Mouse (Mus musculus): Measurements from ENCODE around the gene Ccdc36. TPM values are rescaled to one million over a fixed set of nuclear protein-coding genes. Genes with fewer than 3 reads are reported as not detected.
A peak's percentile ranks its signal among the peaks of the same experiment; 100 is the strongest.

Ccdc36 gene
- polyA plus RNA-seq (2015; fragmentation: Nextera tagmentation; extraction: Ambion mirVana) = 0.93 and 1.0 TPM in 2 replicates

GRCm38 (mm10) chr9:108428384-108428783 is at the start of gene Ccdc36:
Gene Ccdc36 (minus strand): TSS chr9:108428484.
- ATAC-seq (replicated peaks) = no peak
- no peak within 1 kb of the TSS for H3K9ac ChIP-seq (replicated peaks)
- H3K9me3 ChIP-seq = no peaks in the 10 kb centered on the region
- H3K4me2 ChIP-seq (replicated peaks) = no peak within 1 kb of the TSS
- H3K27ac ChIP-seq (replicated peaks) = no peak within 1 kb of the TSS
- H3K4me3 ChIP-seq = no peak within 1 kb of the TSS
- H3K4me1 ChIP-seq = peaks cover 5% of the 10 kb centered on the region; the same call in 1 of the 2 replicates
- H3K36me3 ChIP-seq = no peaks in the 10 kb centered on the region
- no peaks in the 10 kb centered on the region for H3K27me3 ChIP-seq

- H3K4me2 ChIP-seq (replicated peaks) = no peak overlapping the region
- WGBS = 62% methylated on average over 1 of the region's 1 CpGs
- no peaks in the 10 kb centered on the region for H3K9me3 ChIP-seq
- H3K9ac ChIP-seq (replicated peaks) = no peak overlapping the region
- peaks cover 11% of the 10 kb centered on the region for H3K4me1 ChIP-seq
- H3K36me3 ChIP-seq = no peaks in the 10 kb centered on the region
- H3K27ac ChIP-seq (replicated peaks) = no peak overlapping the region
- no peak for ATAC-seq (replicated peaks)
- no peak overlapping the region for H3K4me3 ChIP-seq
- no peaks in the 10 kb centered on the region for H3K27me3 ChIP-seq
These were observed 46.2 kb upstream of the Ccdc36 start for GRCm38 (mm10) chr9:108474528-108474927.

GRCm38 (mm10) chr9:108469845-108470244 is 41.6 kb upstream of the Ccdc36 start:
- Histone ChIP-seq H3K4me2 (replicated peaks) (no peak overlapping the region), H3K9ac (replicated peaks) (no peak overlapping the region), H3K36me3 (peaks cover 22% of the 10 kb centered on the region), H3K27ac (replicated peaks) (no peak overlapping the region), H3K9me3 (no peaks in the 10 kb centered on the region), H3K4me1 (no peaks in the 10 kb centered on the region), H3K27me3 (no peaks in the 10 kb centered on the region), H3K4me3 (no peak overlapping the region)
- WGBS = 79% methylated on average over 4 of the region's 4 CpGs
- ATAC-seq (replicated peaks) = no peak

GRCm38 (mm10) chr9:108469430-108469829 is 41.1 kb upstream of the Ccdc36 start:
- Histone ChIP-seq H3K9me3 (no peaks in the 10 kb centered on the region), H3K4me3 (no peak overlapping the region), H3K27me3 (no peaks in the 10 kb centered on the region), H3K4me1 (no peaks in the 10 kb centered on the region), H3K4me2 (replicated peaks) (no peak overlapping the region), H3K9ac (replicated peaks) (no peak overlapping the region), H3K27ac (replicated peaks) (no peak overlapping the region), H3K36me3 (peaks cover 26% of the 10 kb centered on the region)
- no peak for ATAC-seq (replicated peaks)
- WGBS = 77% methylated on average over 5 of the region's 5 CpGs

GRCm38 (mm10) chr9:108466219-108466618 is 37.9 kb upstream of the Ccdc36 start:
- WGBS = 95% methylated on average over 2 of the region's 2 CpGs
- Histone ChIP-seq H3K4me1 (peaks cover 10% of the 10 kb centered on the region), H3K36me3 (peaks cover 41% of the 10 kb centered on the region), H3K4me3 (no peak overlapping the region), H3K27me3 (no peaks in the 10 kb centered on the region), H3K9ac (replicated peaks) (no peak overlapping the region), H3K27ac (replicated peaks) (no peak overlapping the region), H3K4me2 (replicated peaks) (no peak overlapping the region), H3K9me3 (no peaks in the 10 kb centered on the region)
- no peak for ATAC-seq (replicated peaks)

- Histone ChIP-seq H3K27me3 (no peaks in the 10 kb centered on the region), H3K9me3 (no peaks in the 10 kb centered on the region), H3K36me3 (peaks cover 41% of the 10 kb centered on the region), H3K4me1 (peaks cover 15% of the 10 kb centered on the region), H3K4me2 (replicated peaks) (no peak overlapping the region), H3K27ac (replicated peaks) (no peak overlapping the region), H3K9ac (replicated peaks) (no peak overlapping the region), H3K4me3 (no peak overlapping the region)
- 97% methylated on average over 9 of the region's 9 CpGs for WGBS
- ATAC-seq (replicated peaks) = no peak
These were observed 35.4 kb upstream of the Ccdc36 start for GRCm38 (mm10) chr9:108463713-108464112.

GRCm38 (mm10) chr9:108462192-108462591 is 33.9 kb upstream of the Ccdc36 start:
- no peak overlapping the region for H3K4me3 ChIP-seq
- H3K9me3 ChIP-seq = no peaks in the 10 kb centered on the region
- no peak overlapping the region for H3K9ac ChIP-seq (replicated peaks)
- peaks cover 15% of the 10 kb centered on the region for H3K4me1 ChIP-seq
- ATAC-seq (replicated peaks) = no peak
- no peak overlapping the region for H3K27ac ChIP-seq (replicated peaks)
- WGBS = 93% methylated on average over 10 of the region's 10 CpGs
- H3K27me3 ChIP-seq = no peaks in the 10 kb centered on the region
- peaks cover 41% of the 10 kb centered on the region for H3K36me3 ChIP-seq
- H3K4me2 ChIP-seq (replicated peaks) = no peak overlapping the region

GRCm38 (mm10) chr9:108461675-108462074 is 33.4 kb upstream of the Ccdc36 start:
- H3K4me2 ChIP-seq (replicated peaks) = peak overlapping the region; percentile 85
- H3K4me3 ChIP-seq = peak overlapping the region; percentile 93
- WGBS = 90% methylated on average over 5 of the region's 5 CpGs
- H3K9ac ChIP-seq (replicated peaks) = no peak overlapping the region
- H3K27ac ChIP-seq (replicated peaks) = no peak overlapping the region
- peaks cover 36% of the 10 kb centered on the region for H3K36me3 ChIP-seq
- no peaks in the 10 kb centered on the region for H3K27me3 ChIP-seq
- no peak for ATAC-seq (replicated peaks)
- no peaks in the 10 kb centered on the region for H3K9me3 ChIP-seq
- H3K4me1 ChIP-seq = peaks cover 15% of the 10 kb centered on the region

GRCm38 (mm10) chr9:108461181-108461631 is 32.9 kb upstream of the Ccdc36 start, which contains the start of gene Klhdc8b:
Gene Klhdc8b (minus strand): TSS chr9:108461581.
- Histone ChIP-seq H3K27me3 (no peaks in the 10 kb centered on the region), H3K4me1 (peaks cover 15% of the 10 kb centered on the region), H3K9ac (replicated peaks) (peak within 1 kb of the TSS; percentile 90), H3K9me3 (no peaks in the 10 kb centered on the region), H3K4me2 (replicated peaks) (peak within 1 kb of the TSS; percentile 85), H3K27ac (replicated peaks) (peak within 1 kb of the TSS; percentile 67), H3K4me3 (peak within 1 kb of the TSS; percentile 93), H3K36me3 (peaks cover 33% of the 10 kb centered on the region)
- peak; percentile 9; the same call in 1 of the 2 replicates for ATAC-seq (replicated peaks)
- 24% methylated on average over 11 of the region's 11 CpGs for WGBS

- Histone ChIP-seq H3K4me1 (peaks cover 15% of the 10 kb centered on the region), H3K9ac (replicated peaks) (peak within 1 kb of the TSS; percentile 90), H3K36me3 (peaks cover 26% of the 10 kb centered on the region), H3K27me3 (no peaks in the 10 kb centered on the region), H3K4me2 (replicated peaks) (peak within 1 kb of the TSS; percentile 85), H3K27ac (replicated peaks) (peak within 1 kb of the TSS; percentile 67), H3K9me3 (no peaks in the 10 kb centered on the region), H3K4me3 (peak within 1 kb of the TSS; percentile 93)
- 1% methylated on average over 52 of the region's 52 CpGs for WGBS
- peak; percentile 86 for ATAC-seq (replicated peaks)
These were observed 32.3 kb upstream of the Ccdc36 start, which contains the start of gene Ccdc71 for GRCm38 (mm10) chr9:108460319-108461178. Gene Ccdc71 (plus strand): TSS chr9:108460527.

GRCm38 (mm10) chr9:108459939-108460318 is 31.6 kb upstream of the Ccdc36 start:
- H3K27ac ChIP-seq (replicated peaks) = peak overlapping the region; percentile 67
- H3K4me2 ChIP-seq (replicated peaks) = peak overlapping the region; percentile 85
- no peaks in the 10 kb centered on the region for H3K9me3 ChIP-seq
- H3K36me3 ChIP-seq = peaks cover 20% of the 10 kb centered on the region
- H3K27me3 ChIP-seq = no peaks in the 10 kb centered on the region
- ATAC-seq (replicated peaks) = peak; percentile 27; the same call in 1 of the 2 replicates
- H3K4me1 ChIP-seq = peaks cover 15% of the 10 kb centered on the region
- peak overlapping the region; percentile 93 for H3K4me3 ChIP-seq
- no peak overlapping the region for H3K9ac ChIP-seq (replicated peaks)
- 86% methylated on average over 1 of the region's 1 CpGs for WGBS

GRCm38 (mm10) chr9:108456953-108457352 is 28.7 kb upstream of the Ccdc36 start:
- Histone ChIP-seq H3K4me2 (replicated peaks) (no peak overlapping the region), H3K36me3 (no peaks in the 10 kb centered on the region), H3K27ac (replicated peaks) (no peak overlapping the region), H3K9me3 (no peaks in the 10 kb centered on the region), H3K27me3 (no peaks in the 10 kb centered on the region), H3K4me1 (peaks cover 24% of the 10 kb centered on the region), H3K9ac (replicated peaks) (no peak overlapping the region), H3K4me3 (no peak overlapping the region)
- ATAC-seq (replicated peaks) = no peak
- WGBS = 86% methylated on average over 10 of the region's 10 CpGs

Measured in forebrain, embryonic 15.5 days (tissue).